Mouse (Mus musculus) hindlimb bud, embryonic 11.5 days (tissue): ENCODE results near the gene Otx1.

Experiments used
- DNase-seq: peaks from one replicate; pipeline ENCODE4 v3.0.0-alpha.2; 2012; ENCODE audit warnings: low read depth, low spot score; ENCODE audit errors: extremely low spot score

Gene Otx1

DNA sequence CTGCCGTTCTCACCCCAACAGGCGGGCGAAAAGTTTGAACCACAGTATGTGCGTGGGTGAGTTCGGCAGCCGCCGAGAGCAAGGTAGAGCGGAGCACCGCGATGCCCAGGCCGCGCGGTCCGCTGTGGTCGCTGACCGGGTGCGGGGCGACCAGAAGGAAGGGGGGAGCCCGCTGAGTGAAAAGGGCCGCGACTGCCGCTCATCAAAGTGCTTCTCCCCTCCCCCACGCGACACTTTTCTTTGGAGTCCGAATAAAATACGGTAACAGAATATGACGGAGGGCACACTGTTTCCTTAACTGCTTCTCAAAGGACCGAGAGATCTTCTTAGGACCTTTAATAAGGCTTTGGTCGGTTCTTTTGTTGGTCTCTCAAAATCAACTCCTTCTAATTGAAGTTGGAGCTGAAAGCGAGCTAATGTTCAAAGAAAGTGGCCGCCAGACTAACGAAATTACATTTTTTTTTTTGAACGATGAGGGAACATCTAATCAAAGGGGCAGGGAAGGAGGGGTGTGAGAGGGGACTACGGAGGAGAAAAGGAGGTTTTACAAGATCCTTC is at the start of gene Otx1:
Gene Otx1, minus strand, starts transcription at position 115 of the 558 bp plus-strand sequence.
- no peak for DNase-seq

- DNase-seq, result no peak
Measured at GRCm38 (mm10) chr11:22050864-22051263, 48.2 kb upstream of the Otx1 start.

DNA sequence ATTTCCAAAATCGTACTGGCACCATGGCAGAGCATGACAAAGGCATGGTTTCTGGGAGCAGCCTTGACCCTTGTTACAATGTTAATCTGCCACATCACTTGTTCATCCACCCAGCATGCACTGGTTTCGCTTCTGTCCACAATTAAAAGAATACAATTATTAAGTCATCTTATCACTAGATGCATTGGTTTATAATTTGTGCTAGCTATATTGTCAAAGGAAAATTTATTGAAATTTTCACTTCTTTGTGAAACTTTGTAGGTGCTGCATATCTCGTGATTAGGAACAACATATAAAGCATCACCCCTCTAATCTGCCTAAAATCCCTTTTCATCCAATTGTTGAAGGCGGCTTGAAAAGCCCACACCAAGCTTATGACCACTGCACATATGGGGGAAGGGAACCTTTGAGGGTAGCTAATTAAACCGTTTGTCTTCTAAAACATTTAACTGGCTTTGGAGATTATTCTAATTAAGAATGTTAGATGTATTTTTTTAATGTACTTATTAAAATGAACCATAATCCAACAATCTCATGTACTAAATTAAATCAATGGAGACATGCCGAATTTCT is 37.2 kb upstream of the Otx1 start:
- no peak for DNase-seq

- DNase-seq, result no peak
Measured at GRCm38 (mm10) chr11:22034564-22035105, 31.9 kb upstream of the Otx1 start.

DNA sequence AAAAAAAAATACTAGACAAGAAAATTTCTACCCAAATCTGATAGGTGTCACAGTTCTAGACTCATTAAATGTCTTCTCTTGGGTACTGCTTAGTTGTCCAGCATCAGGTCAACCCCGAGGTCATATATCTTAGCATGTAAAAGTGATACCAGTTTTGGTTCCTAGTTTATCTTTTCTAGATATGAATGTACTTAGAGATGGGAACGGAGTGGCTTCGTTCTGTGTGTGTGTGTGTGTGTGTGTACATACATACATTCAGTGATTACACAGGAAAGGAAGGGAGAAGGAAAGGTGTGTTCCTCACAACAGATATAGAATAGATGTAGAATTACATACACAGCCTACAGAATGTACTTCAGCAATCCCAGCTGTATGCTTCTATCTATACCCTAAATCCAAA is 30.9 kb upstream of the Otx1 start:
- DNase-seq, result no peak

DNA sequence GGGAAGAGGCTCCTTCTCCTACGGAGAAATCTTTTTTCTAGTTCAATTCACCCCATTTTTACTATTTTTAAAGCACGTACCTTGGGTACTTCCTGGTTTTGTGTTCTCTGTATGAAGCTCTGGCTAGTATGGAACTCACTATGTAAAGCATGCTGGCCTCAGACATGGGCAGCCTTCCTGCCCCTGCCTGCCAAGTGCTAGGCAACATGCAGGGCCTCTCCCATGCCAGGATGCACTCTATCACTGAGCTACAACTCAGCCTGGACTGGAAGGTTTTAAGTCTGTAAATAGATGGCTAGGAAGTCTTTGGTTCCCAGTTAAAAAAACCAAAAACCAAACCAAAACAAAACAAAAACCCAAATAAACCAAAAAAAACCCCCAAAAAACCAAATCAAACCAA is 17.9 kb upstream of the Otx1 start:
- no peak for DNase-seq

GRCm38 (mm10) chr11:22017444-22017843 is 14.7 kb upstream of the Otx1 start:
- DNase-seq, result no peak

GRCm38 (mm10) chr11:22016341-22016740 is 13.6 kb upstream of the Otx1 start:
- no peak for DNase-seq

DNA sequence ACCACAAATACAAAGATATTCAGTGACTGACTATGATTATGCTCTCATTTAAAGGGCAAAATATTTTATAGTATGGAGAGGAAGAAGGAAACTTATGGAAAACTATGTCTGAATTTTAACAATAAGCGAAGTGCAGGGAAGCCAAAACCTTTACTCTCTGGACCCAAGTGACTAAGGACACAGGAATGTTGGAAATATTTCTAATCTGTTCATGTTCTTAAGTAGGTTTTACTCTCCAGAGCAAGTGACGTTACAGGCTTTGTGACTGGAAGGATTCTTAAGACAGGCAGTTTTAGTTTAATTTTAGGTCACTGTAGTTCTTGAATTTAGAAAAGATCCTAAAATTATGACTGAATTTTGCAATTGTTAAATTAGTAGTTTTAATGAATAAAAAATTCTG is 6.1 kb upstream of the Otx1 start:
- DNase-seq, result no peak

- no peak for DNase-seq
Measured at GRCm38 (mm10) chr11:22008129-22008596, 5.5 kb upstream of the Otx1 start.

GRCm38 (mm10) chr11:22007781-22008110 is 5.0 kb upstream of the Otx1 start:
- no peak for DNase-seq

DNA sequence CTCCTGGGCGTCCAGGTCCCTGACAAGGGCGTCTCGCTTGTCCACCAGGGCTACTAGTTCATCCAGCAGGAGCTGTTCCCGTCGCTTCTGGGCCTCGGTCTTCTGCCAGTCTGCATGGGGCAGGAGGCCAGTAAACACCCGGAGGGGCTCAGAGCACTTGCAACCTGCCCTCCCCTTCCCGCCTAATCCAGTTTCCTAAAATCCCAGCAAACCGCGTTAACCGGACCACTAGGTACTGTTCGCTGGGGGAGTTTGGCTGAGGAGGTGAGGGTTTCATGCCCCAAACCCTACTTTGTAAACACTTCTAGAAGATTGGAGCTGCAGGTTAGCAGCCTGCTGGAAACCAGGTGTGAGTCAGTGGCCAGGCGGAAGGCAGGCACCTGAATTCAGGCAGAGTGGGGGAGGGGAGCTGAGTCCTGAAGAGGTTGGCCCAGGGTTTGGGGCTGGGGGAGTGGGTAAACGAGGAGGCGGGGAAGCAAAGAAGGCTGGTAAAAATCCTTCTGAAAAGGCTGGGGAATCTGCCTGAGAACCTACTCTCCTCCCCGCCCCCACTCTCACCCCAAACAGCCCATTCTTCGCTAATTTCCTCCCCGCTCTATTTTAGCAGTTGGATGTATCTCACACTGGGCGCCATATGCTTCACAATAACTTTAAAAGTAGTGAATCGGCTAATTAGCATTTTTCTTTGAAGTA is 4.5 kb upstream of the Otx1 start:
- no peak for DNase-seq

DNA sequence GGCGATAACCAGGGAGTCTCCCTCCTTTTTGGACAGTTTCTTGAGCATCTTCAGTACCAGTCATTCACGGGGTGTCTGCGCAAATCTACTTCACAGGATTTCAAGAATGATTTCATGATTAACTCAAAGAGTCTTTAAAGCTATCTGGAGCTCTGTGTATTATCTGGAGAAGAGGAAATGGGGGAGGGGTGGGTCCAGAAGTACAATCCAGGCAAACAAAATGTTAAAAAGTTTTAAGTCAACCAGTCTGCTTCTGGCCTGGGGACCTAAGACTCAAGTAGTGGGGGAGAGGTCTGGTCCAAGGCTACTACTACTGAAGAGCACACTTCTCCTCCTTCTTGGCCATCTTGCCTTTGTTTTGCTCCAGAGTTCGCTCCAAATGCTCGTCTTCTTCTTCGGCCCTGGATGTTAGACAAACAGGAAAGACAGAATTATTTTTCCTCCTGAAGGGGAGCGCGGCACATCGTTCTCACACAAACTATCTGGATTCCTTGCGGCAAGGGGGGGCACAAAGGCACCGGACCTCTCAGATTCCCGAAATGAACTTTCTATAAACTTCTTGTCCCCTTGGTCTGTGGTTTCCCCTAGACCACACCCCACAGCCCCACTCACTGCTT is 3.9 kb upstream of the Otx1 start:
- DNase-seq, result no peak

DNA sequence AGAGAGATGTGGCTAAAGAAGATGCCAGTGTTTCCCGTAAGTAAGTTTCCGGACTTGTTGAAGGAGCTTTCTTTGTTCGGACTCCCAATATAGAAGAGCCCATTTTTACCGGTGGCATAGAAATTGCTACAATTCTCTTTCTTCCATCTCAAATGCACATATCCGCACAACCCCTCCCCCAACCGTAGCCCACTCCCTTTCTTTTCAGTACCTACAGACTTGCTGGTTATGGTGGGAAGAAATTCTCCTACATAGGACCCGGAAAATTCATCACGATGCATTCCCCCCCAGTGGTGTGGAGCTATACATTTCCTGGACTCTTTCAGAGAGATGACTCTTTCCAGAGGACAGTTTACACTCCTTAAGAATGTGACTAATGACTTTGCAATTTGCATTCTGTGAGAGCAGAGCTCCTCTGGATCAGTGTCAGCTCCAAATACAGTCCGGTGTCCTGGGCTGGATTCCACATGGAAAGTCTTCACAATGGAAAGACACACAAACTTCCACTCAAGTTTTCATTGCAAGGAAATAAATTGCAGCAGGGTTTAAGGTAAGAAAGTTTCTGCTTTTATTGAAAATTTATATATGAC is 2.7 kb upstream of the Otx1 start:
- no peak for DNase-seq

- no peak for DNase-seq
Measured at GRCm38 (mm10) chr11:22004331-22004841, 1.7 kb upstream of the Otx1 start.

DNA sequence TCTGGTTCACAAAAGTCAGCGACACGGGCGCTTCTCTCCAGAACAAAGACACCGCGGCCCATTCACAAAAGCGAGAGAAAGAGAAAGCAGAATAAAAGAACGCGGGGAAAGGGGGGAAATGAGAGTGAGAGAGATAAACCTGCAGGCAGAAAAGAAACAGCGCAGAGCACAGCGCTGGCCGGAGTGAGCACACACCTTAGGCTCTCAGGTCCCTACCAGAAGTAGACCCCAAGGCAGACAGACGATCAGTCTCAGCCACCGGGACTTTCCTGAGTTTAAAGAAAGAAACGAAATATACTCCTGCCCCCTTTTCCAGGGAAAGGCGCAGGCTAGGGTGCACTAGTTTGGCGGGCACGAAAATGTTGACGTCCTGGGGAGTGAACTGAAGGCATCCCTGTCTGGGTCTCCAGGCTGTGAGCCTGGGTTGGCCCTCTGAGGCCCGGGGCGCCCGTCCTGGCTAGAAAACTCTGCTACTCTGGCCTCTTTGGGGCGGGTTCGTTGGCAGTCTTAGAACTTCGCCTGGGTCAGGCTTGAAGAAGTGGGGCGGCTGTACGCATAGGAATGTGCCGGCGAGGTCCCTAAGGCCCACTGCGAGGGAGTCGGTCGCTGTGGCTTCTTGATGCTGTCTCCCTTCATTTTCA is 764 bp upstream of the Otx1 start:
- no peak for DNase-seq

DNA sequence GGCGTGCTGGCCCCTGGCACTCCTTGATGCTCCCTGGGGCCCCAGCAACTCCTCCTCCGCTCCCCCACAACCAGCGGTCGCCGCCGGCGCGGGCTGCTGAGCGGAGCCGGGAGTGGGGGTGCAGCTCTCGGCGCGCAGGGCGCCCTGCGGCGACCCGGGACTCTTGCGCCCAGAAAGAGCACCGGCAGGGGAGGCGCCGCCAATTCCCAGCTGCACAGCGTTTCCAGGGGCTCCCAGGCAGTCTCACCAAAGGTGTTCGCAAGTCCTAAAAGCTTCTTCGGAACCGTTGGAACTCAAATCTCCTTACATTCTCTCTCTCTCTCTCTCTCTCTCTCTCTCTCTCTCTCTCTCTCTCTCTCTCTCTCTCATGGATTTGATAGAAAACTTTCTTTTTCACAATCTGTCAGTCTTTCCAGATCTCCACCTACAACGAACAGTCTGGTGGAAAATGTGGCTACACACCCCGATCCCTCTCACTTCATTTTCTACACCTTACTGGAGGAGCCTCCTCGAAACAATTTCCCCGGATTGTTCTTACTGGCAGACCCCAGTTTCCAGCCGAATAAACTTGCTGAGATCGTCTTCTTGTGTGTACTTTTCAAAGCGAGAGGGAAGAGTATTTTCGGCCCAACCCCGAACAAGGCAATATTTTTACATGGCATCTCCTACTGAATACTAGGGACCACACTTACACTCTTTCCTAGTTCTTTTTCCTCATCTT is 475 bp downstream of the Otx1 start:
- no peak for DNase-seq

GRCm38 (mm10) chr11:22001321-22002061 is 1.2 kb downstream of the Otx1 start:
- DNase-seq, result no peak

- no peak for DNase-seq
Measured at GRCm38 (mm10) chr11:22000316-22001076, 2.2 kb downstream of the Otx1 start.
